Mouse (Mus musculus): ENCODE data around the gene Gm20747. TPM values are rescaled to one million over a fixed set of nuclear protein-coding genes. Genes with fewer than 3 reads are reported as not detected.
"Not testable (repeated sequence)": the region's sequence is repeated elsewhere in the genome, so short reads cannot be mapped to it uniquely, and the experiment has no call there.

Gene Gm20747
- polyA plus RNA-seq (2015; fragmentation: Nextera tagmentation; extraction: Ambion mirVana) = not detected in 2 replicates

- H3K27me3 ChIP-seq (ENCODE audit: insufficient read depth, low read length); H3K4me2 ChIP-seq (ENCODE audit: low read length); H3K36me3 ChIP-seq (ENCODE audit: insufficient read depth, low read length); H3K27ac ChIP-seq; H3K9ac ChIP-seq (ENCODE audit: low read depth, low read length); DNase-seq (ENCODE audit: low spot score); H3K4me3 ChIP-seq (replicated peaks; ENCODE audit: low read depth, low read length); ATAC-seq (replicated peaks; ENCODE audit: low FRiP score, low read depth); H3K9me3 ChIP-seq (replicated peaks; ENCODE audit: low read length); H3K4me1 ChIP-seq (replicated peaks; ENCODE audit: insufficient read depth, low read length): not testable (repeated sequence)
- WGBS = no CpG with 5 or more reads among the region's 3 CpGs
These were observed at the start of gene Gm20747 for GRCm38 (mm10) chrY:53418191-53418590. TSS of gene Gm20747 (minus strand) at chrY:53418291.
